Mouse (Mus musculus): ENCODE results near the gene Tmem102.

- no peak for TF ChIP-seq CTCF (IDR thresholded peaks at IDR 0.05; ENCODE audit: low read depth)
- peak; percentile 98 for TF ChIP-seq EP300 (IDR thresholded peaks at IDR 0.05; ENCODE audit: low read depth)
These were observed 48.6 kb upstream of the Tmem102 start for GRCm38 (mm10) chr11:69853994-69854393.
